Mouse (Mus musculus) embryonic fibroblast, embryonic 13.5 days (primary cell): Measurements from ENCODE around the gene Bicra.

ENCODE experiments used
- CTCF ChIP-seq: IDR thresholded peaks from 2 replicates; pipeline ENCODE4 v1.5.1; 2011; ENCODE audit warnings: mild to moderate bottlenecking, control low read depth, low read length, moderate library complexity, borderline replicate concordance; ENCODE audit not compliant: insufficient read depth
- POLR2A ChIP-seq: IDR thresholded peaks from 2 replicates; pipeline ENCODE4 v1.6.1; 2011; ENCODE audit warnings: low read depth, mild to moderate bottlenecking, control low read depth, low read length, moderate library complexity

DNA sequence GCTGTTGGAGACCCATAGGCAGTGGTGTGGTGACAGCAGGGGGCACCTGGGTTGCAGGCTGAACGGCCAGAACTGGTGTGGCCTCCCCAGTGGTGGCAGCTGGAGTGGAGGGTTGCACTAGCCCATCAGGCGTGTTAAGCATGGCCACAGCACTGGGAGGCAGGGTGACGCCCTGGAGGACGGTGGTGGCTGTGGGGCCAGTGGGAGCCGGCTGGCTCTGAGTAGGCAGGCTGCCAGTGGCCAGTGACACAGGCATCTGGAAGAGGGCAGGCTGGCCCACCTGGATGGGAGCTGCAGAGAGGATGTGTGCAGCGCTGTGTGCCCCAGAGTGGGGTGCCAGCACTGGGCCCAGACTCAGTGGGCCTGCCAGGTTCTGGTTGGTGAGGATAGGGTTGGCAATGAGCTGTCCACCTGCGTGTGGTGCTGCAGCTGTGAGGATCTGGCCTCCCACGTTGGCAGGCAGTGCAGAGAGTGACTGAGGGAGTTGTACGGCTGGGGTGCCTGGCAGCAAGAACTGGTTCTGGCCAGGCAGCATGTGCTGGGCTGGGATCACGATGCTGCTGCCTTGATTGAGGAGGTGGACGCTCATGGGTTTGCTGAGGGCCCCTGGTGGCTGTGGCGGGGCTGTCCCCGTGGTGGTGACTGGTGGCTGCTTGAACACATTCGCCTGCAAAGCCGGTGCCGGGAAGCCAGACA lies 59.9 kb downstream of the Bicra start:
- TF ChIP-seq CTCF: no peak
- no peak for TF ChIP-seq POLR2A
